Mouse (Mus musculus): ENCODE data around the gene Cog4.

DNA sequence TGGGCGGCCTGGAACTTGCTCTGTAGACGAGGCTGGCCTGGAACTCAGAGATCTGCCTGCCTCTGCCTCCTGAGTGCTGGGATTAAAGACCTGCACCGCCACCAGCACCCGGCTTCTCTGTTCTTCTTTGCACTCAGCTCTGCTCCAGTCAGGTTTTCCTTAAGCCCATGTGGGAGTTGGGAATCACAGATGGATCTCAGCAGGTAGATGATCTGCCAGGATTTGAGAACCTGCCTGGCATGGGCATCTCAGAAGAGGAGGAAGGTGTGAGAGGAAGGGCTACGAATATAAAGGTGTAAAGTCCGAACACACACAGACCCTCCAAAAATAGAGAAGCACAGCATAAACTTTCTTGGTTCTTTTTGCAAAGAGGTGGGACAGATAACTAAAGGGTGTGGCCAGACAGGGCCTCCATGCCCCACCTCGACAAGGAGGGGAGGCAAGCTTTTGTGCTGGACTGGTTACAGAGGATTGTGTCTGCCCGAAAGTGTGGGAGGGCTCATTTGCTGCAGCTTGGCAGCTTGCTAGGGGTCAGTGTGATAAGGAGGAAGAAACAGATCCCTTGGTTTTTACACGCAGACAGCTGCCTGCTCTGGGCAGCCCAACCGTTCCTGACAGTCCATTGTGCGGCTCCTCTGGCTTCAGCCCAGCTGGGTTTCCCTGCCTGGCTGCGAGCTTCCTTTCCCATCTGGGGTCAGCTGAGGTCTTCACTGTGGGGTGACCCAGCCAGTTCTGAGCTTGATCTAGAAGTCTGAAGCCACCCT lies 85.0 kb downstream of the Cog4 start:
- TF ChIP-seq CTCF (IDR thresholded peaks at IDR 0.05; ENCODE audit: borderline replicate concordance, extremely low read depth, insufficient read depth, insufficient read length) (no peak), POLR2A (IDR thresholded peaks at IDR 0.05; ENCODE audit: borderline replicate concordance, extremely low read depth, insufficient read depth, insufficient read length, poor library complexity, severe bottlenecking) (no peak)

Data from brain, embryonic 14.5 days (tissue).